Mouse (Mus musculus) neural tube, embryonic 11.5 days (tissue): ENCODE measurements at regions not wholly inside any gene's neighbourhood (a gene's known extent, or its start where the extent isn't known, plus 50 kb on each side); places are given as distances from the start of the nearest gene placed in this dataset.
A peak's percentile ranks its signal among the peaks of the same experiment; 100 is the strongest.
"Not testable (repeated sequence)": the region's sequence is repeated elsewhere in the genome, so short reads cannot be mapped to it uniquely, and the experiment has no call there.

ENCODE experiments used
- ATAC-seq: fragments of 200-750 bp; cut with Nextera tagmentation; 2 replicates; pipeline ENCODE4 v1.8.0; 2017; ENCODE audit warnings: moderate number of reproducible peaks, mild to moderate bottlenecking, moderate TSS enrichment, moderate library complexity; ENCODE audit not compliant: insufficient read depth, low FRiP score, low TSS enrichment
- DNase-seq: peaks from one replicate; pipeline ENCODE4 v3.0.0-alpha.2; 2015; ENCODE audit warnings: low spot score
- H3K27ac ChIP-seq: fragments of 300-500 bp; sonication (generic); 2 replicates; pipeline ENCODE4 v1.5.1; 2014; ENCODE audit warnings: low read depth, mild to moderate bottlenecking, low read length
- H3K27me3 ChIP-seq: fragments of 300-500 bp; sonication (generic); 2 replicates; pipeline ENCODE4 v1.6.1; 2014; ENCODE audit warnings: mild to moderate bottlenecking, low read length, mixed read lengths; ENCODE audit not compliant: control insufficient read depth, insufficient read depth
- H3K36me3 ChIP-seq: fragments of 300-500 bp; sonication (generic); 2 replicates; pipeline ENCODE4 v1.6.1; 2014; ENCODE audit warnings: mild to moderate bottlenecking, low read length, moderate library complexity, mixed read lengths; ENCODE audit not compliant: control insufficient read depth, insufficient read depth
- H3K4me1 ChIP-seq: fragments of 300-500 bp; sonication (generic); 2 replicates; pipeline ENCODE4 v1.6.1; 2014; ENCODE audit warnings: low read length, mixed read lengths; ENCODE audit not compliant: control insufficient read depth, insufficient read depth
- H3K4me2 ChIP-seq: fragments of 300-500 bp; sonication (generic); 2 replicates; pipeline ENCODE4 v1.6.1; 2014; ENCODE audit warnings: low read depth, mild to moderate bottlenecking, moderate library complexity
- H3K4me3 ChIP-seq: fragments of 300-500 bp; sonication (generic); 2 replicates; pipeline ENCODE4 v1.5.1; 2014; ENCODE audit warnings: low read depth, low read length
- H3K9ac ChIP-seq: fragments of 300-500 bp; sonication (generic); 2 replicates; pipeline ENCODE4 v1.6.1; 2014; ENCODE audit warnings: mild to moderate bottlenecking, low read length
- H3K9me3 ChIP-seq: fragments of 300-500 bp; sonication (generic); 2 replicates; pipeline ENCODE4 v1.6.1; 2016; ENCODE audit warnings: low read length; ENCODE audit not compliant: control insufficient read depth
- WGBS: fragments of 180-500 bp; shearing (Covaris S2); extraction: QIAGEN DNeasy Blood & Tissue Kit; methylation state at CpG from one replicate; pipeline ENCODE4 v1.1.7; 2014; 5-methylcytosine and 5-hydroxymethylcytosine counted together

DNA sequence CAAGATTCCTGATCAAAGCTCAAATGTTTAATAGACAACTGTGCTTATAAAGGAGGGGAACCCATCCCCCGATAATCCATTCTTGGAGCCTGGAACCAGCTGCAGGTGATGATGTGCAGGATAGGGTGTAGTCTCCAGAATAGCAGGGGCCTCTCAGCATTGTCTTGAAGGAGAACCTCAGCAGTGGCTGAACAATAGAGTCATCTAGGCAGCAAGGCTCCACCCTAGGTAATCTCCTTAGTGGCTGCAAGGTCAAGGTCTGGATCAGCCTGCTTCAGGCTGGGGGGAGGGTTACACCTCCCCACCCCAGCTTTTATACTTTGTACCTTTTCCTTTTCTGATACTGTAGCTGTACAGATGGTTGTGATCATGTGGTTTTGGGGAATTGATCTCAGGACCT, 116.8 kb upstream of the Mettl4 start:
- Histone ChIP-seq H3K27me3 (no peaks in the 10 kb centered on the region), H3K9ac (no peak overlapping the region), H3K4me3 (no peak overlapping the region), H3K4me1 (no peaks in the 10 kb centered on the region), H3K27ac (no peak overlapping the region), H3K9me3 (no peaks in the 10 kb centered on the region), H3K36me3 (no peaks in the 10 kb centered on the region), H3K4me2 (no peak overlapping the region)
- WGBS: 100% methylated on average over 1 of the region's 1 CpGs
- DNase-seq: no peak
- ATAC-seq: no peak

DNA sequence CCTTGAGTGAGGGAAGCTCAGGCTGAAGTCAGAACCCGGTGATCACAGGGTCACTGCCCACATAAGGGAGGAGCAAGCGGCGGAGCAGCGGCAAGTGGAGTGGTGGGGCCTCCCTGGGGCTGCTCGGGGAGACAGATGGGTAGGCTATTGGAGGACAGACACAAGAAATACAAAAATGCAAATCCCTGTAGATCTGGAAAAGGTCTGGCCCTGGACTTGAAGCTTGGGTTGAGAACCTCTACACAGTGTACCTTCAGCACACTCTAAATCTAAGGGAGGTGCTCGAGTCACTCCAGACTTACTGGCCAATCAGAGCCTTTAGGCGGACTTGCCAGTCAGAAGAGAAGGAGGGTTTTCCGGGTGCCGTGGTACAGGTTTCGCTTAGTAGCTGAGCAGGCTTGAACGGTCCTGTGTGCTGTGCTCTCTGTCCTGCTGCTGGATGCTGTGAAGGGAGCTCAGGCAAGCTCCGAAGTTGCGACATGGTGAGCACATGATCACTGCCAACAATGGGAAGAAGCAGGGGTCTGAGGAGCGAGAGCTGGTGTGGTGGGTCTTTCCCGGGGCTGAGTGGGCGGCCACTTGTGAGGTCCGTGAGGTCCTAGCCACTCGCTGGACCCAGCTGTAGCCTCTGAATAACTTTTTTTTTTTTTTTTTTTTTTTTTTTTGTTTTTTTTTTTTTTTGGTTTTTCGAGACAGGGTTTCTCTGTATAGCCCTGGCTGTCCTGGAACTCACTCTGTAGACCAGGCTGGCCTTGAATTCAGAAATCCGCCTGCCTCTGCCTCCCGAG, 114.9 kb upstream of the Mettl4 start:
- H3K27ac ChIP-seq, H3K9me3 ChIP-seq, H3K36me3 ChIP-seq, H3K27me3 ChIP-seq, H3K4me1 ChIP-seq: not testable (repeated sequence)
- peak overlapping the region; percentile 40 for H3K4me3 ChIP-seq
- peak overlapping the region; percentile 49 for H3K4me2 ChIP-seq
- WGBS: 15% methylated on average over 21 of the region's 21 CpGs
- peak; percentile 76 for DNase-seq
- ATAC-seq: peak; percentile 93
- H3K9ac ChIP-seq: peak overlapping the region; percentile 55

DNA sequence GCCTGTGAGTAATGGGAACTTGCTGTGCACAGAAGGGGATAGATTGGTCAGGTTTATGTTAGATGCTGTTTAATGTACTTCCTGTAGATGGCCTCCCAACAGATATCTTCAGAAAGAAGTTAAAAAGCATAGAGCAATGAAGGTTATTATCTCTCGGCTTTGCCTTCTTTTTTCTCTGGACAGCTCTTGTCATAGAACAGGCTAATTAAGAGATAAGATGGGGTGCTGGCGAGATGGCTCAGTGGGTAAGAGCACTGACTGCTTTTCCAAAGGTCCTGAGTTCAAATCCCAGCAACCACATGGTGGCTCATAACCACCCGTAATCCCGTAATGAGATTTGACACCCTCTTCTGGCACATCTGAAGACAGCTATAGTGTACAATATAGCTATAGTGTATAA, 104.9 kb upstream of the Mettl4 start:
- 95% methylated on average over 4 of the region's 4 CpGs for WGBS
- not testable (repeated sequence) for H3K27me3 ChIP-seq, H3K36me3 ChIP-seq, H3K4me2 ChIP-seq, H3K9me3 ChIP-seq, H3K4me1 ChIP-seq, H3K4me3 ChIP-seq, DNase-seq, H3K27ac ChIP-seq, ATAC-seq, H3K9ac ChIP-seq

DNA sequence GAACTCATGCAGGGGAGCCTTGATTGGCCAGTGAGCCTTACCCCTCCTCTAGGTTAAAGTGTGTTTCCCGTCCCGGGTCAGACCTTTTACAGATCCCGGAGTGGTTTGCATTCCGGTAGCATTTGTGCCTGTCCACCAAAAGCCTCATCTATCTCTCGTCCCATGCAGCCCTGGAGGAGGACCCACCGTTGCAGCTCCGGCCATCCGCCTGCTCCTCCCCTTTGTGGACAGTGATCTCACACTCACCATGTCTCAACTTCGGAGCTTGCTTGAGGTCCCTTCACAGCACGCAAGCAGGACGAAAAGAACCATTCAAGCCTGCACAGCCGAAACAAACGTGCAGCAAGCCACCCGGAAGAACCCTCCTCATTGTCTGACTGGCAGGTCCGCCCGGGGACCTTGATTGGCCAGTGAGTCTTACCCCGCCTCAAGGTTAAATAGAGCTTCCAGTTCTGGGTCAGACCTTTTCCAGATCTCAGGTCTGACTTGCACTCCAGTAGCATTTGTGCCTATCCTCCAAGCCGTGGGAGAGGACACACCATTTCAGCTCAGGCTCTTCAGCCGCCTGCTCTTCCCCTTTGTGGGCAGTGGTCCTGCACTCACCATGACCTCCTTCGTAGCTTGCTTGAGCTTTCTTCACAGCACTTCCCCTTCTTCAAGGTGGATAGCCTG, 84.8 kb upstream of the Mettl4 start:
- peak; percentile 96 for ATAC-seq
- Histone ChIP-seq H3K4me2 (peak overlapping the region; percentile 70), H3K9me3 (no peaks in the 10 kb centered on the region), H3K36me3 (no peaks in the 10 kb centered on the region; the same call in 1 of the 2 replicates), H3K27me3 (no peaks in the 10 kb centered on the region), H3K9ac (peak overlapping the region; percentile 72), H3K4me3 (peak overlapping the region; percentile 64), H3K27ac (peak overlapping the region; percentile 67), H3K4me1 (no peaks in the 10 kb centered on the region)
- 1% methylated on average over 20 of the region's 20 CpGs for WGBS
- peak; percentile 86 for DNase-seq

DNA sequence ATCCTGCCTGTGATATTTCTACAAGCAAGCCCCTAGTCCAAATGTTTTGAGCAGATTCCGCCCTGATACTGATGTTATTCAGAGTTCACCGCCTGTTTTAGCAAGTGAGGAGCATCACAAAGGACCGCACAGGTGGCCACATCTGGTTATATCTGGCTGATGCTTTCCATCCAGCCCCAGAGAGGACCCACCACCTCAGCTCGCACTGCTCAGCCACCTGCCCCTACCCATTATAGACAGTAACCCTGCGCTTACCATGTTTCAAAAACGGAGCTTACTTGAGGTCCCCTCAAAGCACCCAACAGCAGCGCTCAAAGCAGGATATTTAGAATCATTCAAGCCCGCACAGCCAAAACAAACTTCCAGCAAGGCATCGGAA, 84.2 kb upstream of the Mettl4 start:
- not testable (repeated sequence) for H3K27me3 ChIP-seq, ATAC-seq, DNase-seq, H3K9me3 ChIP-seq, H3K36me3 ChIP-seq, H3K4me1 ChIP-seq
- H3K27ac ChIP-seq: peak overlapping the region; percentile 67
- H3K4me3 ChIP-seq: peak overlapping the region; percentile 64
- peak overlapping the region; percentile 72 for H3K9ac ChIP-seq
- WGBS: 8% methylated on average over 9 of the region's 9 CpGs
- peak overlapping the region; percentile 70 for H3K4me2 ChIP-seq

DNA sequence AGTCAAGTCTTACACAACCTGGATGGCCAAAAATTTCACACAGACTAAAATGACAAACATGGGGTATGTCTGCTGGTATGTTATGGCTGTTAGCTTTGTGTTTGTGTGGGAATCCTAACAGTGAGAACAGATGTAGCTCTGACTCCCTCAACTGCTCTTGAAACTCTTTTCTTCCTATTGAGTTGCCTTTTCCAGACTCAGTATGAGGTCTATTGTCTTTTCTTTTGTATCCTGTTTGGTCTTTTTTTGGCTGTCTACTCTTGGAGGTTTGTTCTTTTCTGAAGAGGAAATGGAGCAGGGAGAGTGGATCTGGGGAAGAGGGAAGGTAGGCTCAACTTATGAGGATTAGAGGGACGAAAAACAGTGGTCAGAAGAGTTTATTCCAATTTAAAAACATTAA, 76.6 kb upstream of the Mettl4 start:
- DNase-seq, H3K27ac ChIP-seq, ATAC-seq, H3K4me1 ChIP-seq, H3K4me3 ChIP-seq, H3K27me3 ChIP-seq, H3K9ac ChIP-seq, H3K4me2 ChIP-seq, H3K36me3 ChIP-seq, H3K9me3 ChIP-seq: not testable (repeated sequence)
- 81% methylated on average over 1 of the region's 1 CpGs for WGBS

DNA sequence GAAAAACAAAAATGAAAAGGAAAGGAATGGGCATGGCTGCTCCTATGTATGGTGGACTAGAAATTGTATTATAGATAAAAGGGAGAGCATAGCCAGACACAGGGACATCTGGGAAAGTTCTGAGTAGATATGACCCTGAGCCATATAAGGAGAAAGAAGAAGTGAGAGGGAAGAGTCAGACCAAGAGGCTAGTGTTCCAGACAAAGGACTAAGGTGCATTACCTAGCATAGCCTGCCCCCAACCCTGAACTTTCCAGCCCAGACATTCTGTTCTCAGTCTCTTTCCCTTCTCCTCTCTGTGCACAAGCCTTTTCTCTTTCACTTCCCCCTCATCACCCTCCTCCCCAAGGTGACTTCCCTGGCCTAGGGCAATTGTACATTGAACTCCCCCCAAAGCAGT, 58.9 kb upstream of the Mettl4 start:
- no peak overlapping the region for H3K4me2 ChIP-seq
- no peaks in the 10 kb centered on the region for H3K27me3 ChIP-seq
- H3K36me3 ChIP-seq: peaks cover 3% of the 10 kb centered on the region; the same call in 1 of the 2 replicates
- DNase-seq: no peak
- no peak overlapping the region for H3K9ac ChIP-seq
- ATAC-seq: no peak
- H3K4me3 ChIP-seq: no peak overlapping the region
- H3K4me1 ChIP-seq: no peaks in the 10 kb centered on the region
- no peaks in the 10 kb centered on the region for H3K9me3 ChIP-seq
- H3K27ac ChIP-seq: no peak overlapping the region
